ENCODE assay signal across 7 mouse cellular contexts in genomic region chr7:128297617-128298480, GRCm38 (mm10). TPM values are rescaled to one million over a fixed set of nuclear protein-coding genes. Genes with fewer than 3 reads are reported as not detected.
DNase-seq lines count a peak whose midpoint lies in the region; ATAC-seq and TF ChIP-seq lines count a peak whose summit lies in the region.

Gene BC017158, minus strand, starts transcription at chr7:128298170.

- WGBS in embryonic facial prominence, embryonic 11.5 days = under 1% methylated on average over 47 of the region's 47 CpGs
- WGBS in kidney, adult 2 months = under 1% methylated on average over 47 of the region's 47 CpGs
- WGBS in limb, embryonic 11.5 days = 2% methylated on average over 47 of the region's 47 CpGs
- WGBS in midbrain, embryonic 13.5 days = 2% methylated on average over 47 of the region's 47 CpGs
- WGBS in small intestine, adult 2 months = under 1% methylated on average over 47 of the region's 47 CpGs

- H3K27me3 ChIP-seq in embryonic facial prominence, embryonic 11.5 days (ENCODE audit: control insufficient read depth, insufficient read depth, low read length) = no peaks in the 10 kb centered on the region
- no peaks in the 10 kb centered on the region for H3K27me3 ChIP-seq in kidney, adult 2 months (replicated peaks; ENCODE audit: control insufficient read depth, insufficient read depth, low read length)
- no peaks in the 10 kb centered on the region for H3K27me3 ChIP-seq in limb, embryonic 11.5 days (ENCODE audit: control insufficient read depth, insufficient read depth, low read length)
- H3K27me3 ChIP-seq in midbrain, embryonic 13.5 days = no peaks in the 10 kb centered on the region
- no peaks in the 10 kb centered on the region for H3K27me3 ChIP-seq in small intestine, adult 2 months (ENCODE audit: control insufficient read depth, insufficient read depth, low read length)

- no peak for TF ChIP-seq CTCF in kidney, adult 2 months (conservative IDR thresholded peaks at IDR 0.05; ENCODE audit: insufficient read depth, insufficient read length, low read depth, low read length)
- no peak for TF ChIP-seq CTCF in small intestine, adult 2 months (IDR thresholded peaks at IDR 0.05; ENCODE audit: extremely low read depth, insufficient read length, insufficient replicate concordance, low read depth, low read length)

- H3K4me1 ChIP-seq in embryonic facial prominence, embryonic 11.5 days (ENCODE audit: control insufficient read depth, insufficient read depth, low read length) = 0 out of 2 replicates have a peak, but pooled peaks cover 4% of the 10 kb centered on the region
- no peaks in the 10 kb centered on the region; the same call in 1 of the 2 replicates for H3K4me1 ChIP-seq in kidney, adult 2 months (ENCODE audit: control insufficient read depth, insufficient read depth, low read length)
- H3K4me1 ChIP-seq in limb, embryonic 11.5 days (ENCODE audit: control insufficient read depth, insufficient read depth, low read length) = peaks cover 2% of the 10 kb centered on the region; the same call in 1 of the 2 replicates
- H3K4me1 ChIP-seq in midbrain, embryonic 13.5 days (replicated peaks) = peaks cover 22% of the 10 kb centered on the region
- no peaks in the 10 kb centered on the region; the same call in 1 of the 2 replicates for H3K4me1 ChIP-seq in small intestine, adult 2 months (ENCODE audit: control insufficient read depth, insufficient read depth, insufficient read length, low read length)

- H3K36me3 ChIP-seq in embryonic facial prominence, embryonic 11.5 days (replicated peaks; ENCODE audit: control insufficient read depth, insufficient read depth, low read depth, low read length) = no peaks in the 10 kb centered on the region
- no peaks in the 10 kb centered on the region for H3K36me3 ChIP-seq in kidney, adult 2 months (ENCODE audit: control insufficient read depth, insufficient read depth, low read length)
- no peaks in the 10 kb centered on the region; the same call in 1 of the 2 replicates for H3K36me3 ChIP-seq in limb, embryonic 11.5 days (ENCODE audit: control insufficient read depth, insufficient read depth, low read length)
- no peaks in the 10 kb centered on the region; the same call in 1 of the 2 replicates for H3K36me3 ChIP-seq in midbrain, embryonic 13.5 days
- 0 out of 2 replicates have a peak, but pooled peaks cover 3% of the 10 kb centered on the region for H3K36me3 ChIP-seq in small intestine, adult 2 months (ENCODE audit: control insufficient read depth, insufficient read depth, low read length)

- H3K9me3 ChIP-seq in embryonic facial prominence, embryonic 11.5 days (replicated peaks; ENCODE audit: control insufficient read depth, low read length) = no peaks in the 10 kb centered on the region
- no peaks in the 10 kb centered on the region for H3K9me3 ChIP-seq in limb, embryonic 11.5 days (ENCODE audit: control insufficient read depth, low read length)
- no peaks in the 10 kb centered on the region for H3K9me3 ChIP-seq in midbrain, embryonic 13.5 days

- peak within 1 kb of the TSS; percentile 78 for H3K4me2 ChIP-seq in embryonic facial prominence, embryonic 11.5 days (ENCODE audit: low read depth, low read length)
- H3K4me2 ChIP-seq in limb, embryonic 11.5 days (ENCODE audit: low read depth, severe bottlenecking) = peak within 1 kb of the TSS; percentile 87
- peak within 1 kb of the TSS; percentile 93 for H3K4me2 ChIP-seq in midbrain, embryonic 13.5 days (replicated peaks)

- H3K4me3 ChIP-seq in embryonic facial prominence, embryonic 11.5 days (ENCODE audit: low read depth, low read length) = peak within 1 kb of the TSS; percentile 84
- H3K4me3 ChIP-seq in kidney, adult 2 months (ENCODE audit: insufficient read depth, low read depth, low read length) = peak within 1 kb of the TSS; percentile 72
- peak within 1 kb of the TSS; percentile 93 for H3K4me3 ChIP-seq in limb, embryonic 11.5 days (ENCODE audit: low read depth, low read length)
- peak within 1 kb of the TSS; percentile 91 for H3K4me3 ChIP-seq in midbrain, embryonic 13.5 days (replicated peaks)
- H3K4me3 ChIP-seq in small intestine, adult 2 months (ENCODE audit: low read depth, low read length) = peak within 1 kb of the TSS; percentile 88

- peak within 1 kb of the TSS; percentile 92 for H3K9ac ChIP-seq in embryonic facial prominence, embryonic 11.5 days (replicated peaks; ENCODE audit: low read length)
- peak within 1 kb of the TSS; percentile 92 for H3K9ac ChIP-seq in limb, embryonic 11.5 days (ENCODE audit: low read length)
- H3K9ac ChIP-seq in midbrain, embryonic 13.5 days (replicated peaks) = peak within 1 kb of the TSS; percentile 91

- peak; percentile 67 for ATAC-seq in embryonic facial prominence, embryonic 11.5 days (replicated peaks; ENCODE audit: insufficient number of reproducible peaks, low FRiP score, low TSS enrichment, low read depth)
- ATAC-seq in limb, embryonic 11.5 days (ENCODE audit: insufficient number of reproducible peaks, low FRiP score, low TSS enrichment, low read depth) = peak; percentile 53; the same call in 1 of the 2 replicates
- peak; percentile 86 for ATAC-seq in midbrain, embryonic 13.5 days

- H3K27ac ChIP-seq in embryonic facial prominence, embryonic 11.5 days (replicated peaks; ENCODE audit: low read depth, low read length) = peak within 1 kb of the TSS; percentile 63
- peak within 1 kb of the TSS; percentile 17; the same call in 1 of the 2 replicates for H3K27ac ChIP-seq in kidney, adult 2 months (ENCODE audit: insufficient read depth, low read depth, low read length)
- peak within 1 kb of the TSS; percentile 68 for H3K27ac ChIP-seq in limb, embryonic 11.5 days (replicated peaks; ENCODE audit: low read depth, low read length)
- H3K27ac ChIP-seq in midbrain, embryonic 13.5 days = peak within 1 kb of the TSS; percentile 69
- peak within 1 kb of the TSS; percentile 36 for H3K27ac ChIP-seq in small intestine, adult 2 months (ENCODE audit: insufficient read depth, low read depth, low read length)

- TF ChIP-seq POLR2A in kidney, adult 2 months (IDR thresholded peaks at IDR 0.05; ENCODE audit: low read depth, low read length) = no peak
- peak; percentile 32; the same call in 1 of the 2 replicates for TF ChIP-seq POLR2A in small intestine, adult 2 months (IDR thresholded peaks at IDR 0.05; ENCODE audit: low read depth, low read length)

- peak; percentile 80 for DNase-seq in adrenal gland, postnatal 14 days
- peak; percentile 80 for DNase-seq in embryonic facial prominence, embryonic 11.5 days (ENCODE audit: low spot score)
- peak; percentile 88 to 92 for DNase-seq in heart, adult 18-20 months
- DNase-seq in kidney, adult 2 months = peak; percentile 94
- peak; percentile 82 for DNase-seq in limb, embryonic 11.5 days (ENCODE audit: low spot score)

RNA-seq across cellular contexts. Expression of gene BC017158, which starts in this region (rescaled TPM):
- 25.9 and 26.3 TPM in 2 replicates for total RNA-seq in adrenal gland, postnatal 14 days (2021)
- 19.4 and 20.1 TPM in 2 replicates for polyA plus RNA-seq in embryonic facial prominence, embryonic 11.5 days (2014; fragmentation: Nextera tagmentation; extraction: Ambion mirVana)
- 1 to 10 TPM; 5.4 to 5.6 TPM for total RNA-seq in heart, adult 18-20 months (2021)
- polyA plus RNA-seq in kidney, adult 2 months (2012; rRNA removed) = 29.4 and 37.8 TPM in 2 replicates
- 25.4 and 31.0 TPM in 2 replicates for polyA plus RNA-seq in limb, embryonic 11.5 days (2014; fragmentation: Nextera tagmentation; extraction: Ambion mirVana)
- polyA plus RNA-seq in midbrain, embryonic 13.5 days (2015; fragmentation: Nextera tagmentation; extraction: Ambion mirVana) = 17.5 and 17.7 TPM in 2 replicates
- 47.4 and 52.7 TPM in 2 replicates for polyA plus RNA-seq in small intestine, adult 2 months (2012; rRNA removed)

Comparison
In these comparisons a context has a peak if more than half of its experiments do, and no peak if none do; other contexts are left out.
1. Peak in every context shown above with its lines: DNase-seq, ATAC-seq, H3K4me3 ChIP-seq and H3K27ac ChIP-seq.
2. H3K27ac ChIP-seq: peak in every context shown above with its lines; median percentile 69 in midbrain, embryonic 13.5 days; 68 in limb, embryonic 11.5 days; 63 in embryonic facial prominence, embryonic 11.5 days; 36 in small intestine, adult 2 months; 17 in kidney, adult 2 months.